Mouse (Mus musculus): ENCODE results near the gene Zfp866. TPM values are rescaled to one million over a fixed set of nuclear protein-coding genes. Genes with fewer than 3 reads are reported as not detected.

Zfp866 gene
- total and polyA plus RNA-seq, 2 experiments = 4.6 to 13.1 TPM

DNA sequence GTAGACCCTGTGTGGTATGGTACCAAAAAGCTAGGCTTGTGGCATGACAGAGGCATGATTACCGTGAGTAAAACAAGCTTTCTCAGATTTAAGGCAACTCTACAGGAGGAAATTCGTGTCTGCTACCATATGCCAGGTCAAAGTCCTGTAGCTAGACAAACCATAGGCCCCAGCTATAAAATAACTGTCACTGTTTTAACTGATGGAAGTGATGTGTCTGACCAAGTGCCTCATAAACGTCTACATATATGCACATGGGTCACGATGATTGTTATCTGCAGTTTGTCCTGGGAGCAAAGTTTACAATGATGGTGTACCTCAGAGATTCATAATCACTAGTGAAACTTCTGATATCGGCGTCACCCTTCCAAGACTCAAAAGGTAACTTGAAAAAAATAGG, 50.2 kb downstream of the Zfp866 start:
- 82% methylated on average over 6 of the region's 6 CpGs for WGBS
- no peaks in the 10 kb centered on the region for H3K27me3 ChIP-seq (ENCODE audit: control insufficient read depth, insufficient read depth, low read length)
- TF ChIP-seq POLR2A (IDR thresholded peaks at IDR 0.05; ENCODE audit: extremely low read depth, insufficient read depth, low read length) (no peak), CTCF (IDR thresholded peaks at IDR 0.05; ENCODE audit: low read depth, low read length) (no peak)
- H3K27ac ChIP-seq (replicated peaks; ENCODE audit: insufficient read depth, low read depth, low read length) = no peak overlapping the region
- H3K4me3 ChIP-seq (ENCODE audit: insufficient read depth, low read depth, low read length) = no peak overlapping the region
- no peaks in the 10 kb centered on the region for H3K79me2 ChIP-seq (ENCODE audit: control insufficient read depth, insufficient read depth, low read length)
- H3K36me3 ChIP-seq (ENCODE audit: control insufficient read depth, insufficient read depth, low read length) = peaks cover 17% of the 10 kb centered on the region
- H3K4me1 ChIP-seq (ENCODE audit: control insufficient read depth, insufficient read depth, low read length) = no peaks in the 10 kb centered on the region
- no peak for DNase-seq (ENCODE audit: extremely low read depth, low read depth, low spot score)
- H3K9ac ChIP-seq (ENCODE audit: low read depth, low read length) = no peak overlapping the region

DNA sequence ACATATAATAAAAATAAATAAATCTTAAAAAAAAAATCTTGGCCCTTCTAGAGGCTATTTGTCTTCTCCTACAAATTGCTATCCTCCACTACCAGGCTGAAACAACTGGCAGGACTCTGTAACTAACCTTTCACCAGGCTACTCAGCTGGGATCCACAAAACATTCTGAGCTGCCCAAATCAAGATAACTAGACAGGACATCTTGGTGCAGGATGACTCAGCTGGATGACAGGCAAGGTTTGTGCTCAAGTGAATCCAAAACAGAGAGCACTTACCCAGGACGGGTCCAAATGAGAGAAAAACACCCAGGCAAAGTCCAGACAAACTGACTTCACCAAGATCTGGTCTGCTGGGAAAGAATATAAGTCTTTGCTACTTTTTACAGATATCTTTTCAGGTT, 55.5 kb downstream of the Zfp866 start:
- no peaks in the 10 kb centered on the region for H3K36me3 ChIP-seq (ENCODE audit: control insufficient read depth, insufficient read depth, low read length)
- H3K4me3 ChIP-seq (ENCODE audit: insufficient read depth, low read depth, low read length) = no peak overlapping the region
- no peaks in the 10 kb centered on the region for H3K27me3 ChIP-seq (ENCODE audit: control insufficient read depth, insufficient read depth, low read length)
- no peak for DNase-seq (ENCODE audit: extremely low read depth, low read depth, low spot score)
- 66% methylated on average over 1 of the region's 1 CpGs for WGBS
- no peak overlapping the region for H3K27ac ChIP-seq (replicated peaks; ENCODE audit: insufficient read depth, low read depth, low read length)
- H3K4me1 ChIP-seq (ENCODE audit: control insufficient read depth, insufficient read depth, low read length) = no peaks in the 10 kb centered on the region
- H3K79me2 ChIP-seq (ENCODE audit: control insufficient read depth, insufficient read depth, low read length) = no peaks in the 10 kb centered on the region
- H3K9ac ChIP-seq (ENCODE audit: low read depth, low read length) = no peak overlapping the region
- TF ChIP-seq CTCF (IDR thresholded peaks at IDR 0.05; ENCODE audit: low read depth, low read length) (no peak), POLR2A (IDR thresholded peaks at IDR 0.05; ENCODE audit: extremely low read depth, insufficient read depth, low read length) (no peak)

DNA sequence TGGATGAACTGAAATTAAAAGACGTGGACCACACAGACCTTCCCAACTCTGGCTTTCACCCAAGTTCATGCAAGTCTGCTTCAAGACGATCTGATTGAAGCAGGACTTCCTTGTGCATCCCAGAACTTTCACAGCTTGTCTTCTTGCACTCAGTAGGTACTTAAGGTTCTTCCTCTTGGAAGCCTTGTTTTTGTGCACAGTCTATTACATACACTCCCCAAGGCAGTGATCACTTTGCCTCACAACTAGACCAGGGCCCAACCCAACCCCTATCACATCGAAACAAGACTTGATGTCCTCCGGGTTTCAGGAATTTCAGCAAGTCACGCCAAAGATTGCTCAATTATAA, 73.8 kb downstream of the Zfp866 start:
- Histone ChIP-seq H3K27me3 (ENCODE audit: control insufficient read depth, insufficient read depth, low read length) (no peaks in the 10 kb centered on the region), H3K79me2 (ENCODE audit: control insufficient read depth, insufficient read depth, low read length) (peaks cover 14% of the 10 kb centered on the region; the same call in 1 of the 2 replicates), H3K4me3 (ENCODE audit: insufficient read depth, low read depth, low read length) (peak overlapping the region; percentile 36), H3K4me1 (ENCODE audit: control insufficient read depth, insufficient read depth, low read length) (peaks cover 5% of the 10 kb centered on the region), H3K9ac (ENCODE audit: low read depth, low read length) (no peak overlapping the region), H3K27ac (replicated peaks; ENCODE audit: insufficient read depth, low read depth, low read length) (no peak overlapping the region), H3K36me3 (ENCODE audit: control insufficient read depth, insufficient read depth, low read length) (peaks cover 5% of the 10 kb centered on the region; the same call in 1 of the 2 replicates)
- no peak for TF ChIP-seq CTCF (IDR thresholded peaks at IDR 0.05; ENCODE audit: low read depth, low read length)
- no peak for TF ChIP-seq POLR2A (IDR thresholded peaks at IDR 0.05; ENCODE audit: extremely low read depth, insufficient read depth, low read length)
- no peak for DNase-seq (ENCODE audit: extremely low read depth, low read depth, low spot score)
- whole genome bisulfite sequencing = 27% methylated on average over 5 of the region's 5 CpGs

DNA sequence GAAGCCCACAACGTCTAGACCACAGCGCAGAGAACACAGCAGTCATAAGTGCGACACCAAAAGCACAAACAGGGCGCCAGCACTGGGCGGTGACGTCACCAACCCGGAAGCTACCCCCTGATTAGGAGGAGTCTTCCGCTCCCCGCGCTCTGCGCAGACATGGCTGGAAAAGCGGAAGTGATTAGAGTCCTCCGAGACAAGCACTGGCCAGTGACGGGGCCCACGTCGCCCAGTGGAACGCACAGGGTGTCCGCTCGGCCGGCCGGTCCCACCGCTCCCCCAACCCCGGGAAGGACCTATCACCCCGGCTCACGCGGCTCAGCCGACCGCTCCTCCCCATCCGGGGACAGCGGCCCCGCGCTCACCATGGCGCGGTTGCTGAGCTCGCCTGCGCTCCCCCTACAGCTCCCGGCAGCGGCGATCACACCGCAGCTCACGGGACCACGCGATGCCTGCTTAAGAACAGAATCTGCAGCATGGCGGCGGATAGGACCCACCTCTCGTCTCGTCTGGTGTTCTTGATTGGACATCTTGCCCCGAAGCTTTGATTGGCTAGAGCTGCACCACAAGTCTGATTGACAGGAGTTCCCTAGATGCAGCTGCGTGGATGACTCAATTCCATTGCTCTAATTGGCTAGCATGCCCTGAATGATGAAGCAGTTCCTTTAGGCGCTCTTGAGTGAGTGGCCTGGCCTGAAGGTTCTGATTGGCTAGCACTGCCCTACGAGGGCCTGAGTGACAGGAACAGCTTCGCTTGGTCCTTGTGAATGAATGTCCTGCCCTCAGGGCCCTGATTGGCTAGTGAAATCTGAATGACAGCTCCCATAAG, 74.4 kb downstream of the Zfp866 start:
- H3K27ac ChIP-seq (replicated peaks; ENCODE audit: insufficient read depth, low read depth, low read length) = peak overlapping the region; percentile 93
- H3K4me1 ChIP-seq (ENCODE audit: control insufficient read depth, insufficient read depth, low read length) = peaks cover 5% of the 10 kb centered on the region
- peaks cover 10% of the 10 kb centered on the region; the same call in 1 of the 2 replicates for H3K36me3 ChIP-seq (ENCODE audit: control insufficient read depth, insufficient read depth, low read length)
- no peaks in the 10 kb centered on the region for H3K27me3 ChIP-seq (ENCODE audit: control insufficient read depth, insufficient read depth, low read length)
- peak; percentile 100 for DNase-seq (ENCODE audit: extremely low read depth, low read depth, low spot score)
- H3K9ac ChIP-seq (ENCODE audit: low read depth, low read length) = peak overlapping the region; percentile 93
- peaks cover 14% of the 10 kb centered on the region; the same call in 1 of the 2 replicates for H3K79me2 ChIP-seq (ENCODE audit: control insufficient read depth, insufficient read depth, low read length)
- WGBS = under 1% methylated on average over 52 of the region's 52 CpGs
- peak; percentile 84 for TF ChIP-seq POLR2A (IDR thresholded peaks at IDR 0.05; ENCODE audit: extremely low read depth, insufficient read depth, low read length)
- no peak for TF ChIP-seq CTCF (IDR thresholded peaks at IDR 0.05; ENCODE audit: low read depth, low read length)
- H3K4me3 ChIP-seq (ENCODE audit: insufficient read depth, low read depth, low read length) = peak overlapping the region; percentile 79

DNA sequence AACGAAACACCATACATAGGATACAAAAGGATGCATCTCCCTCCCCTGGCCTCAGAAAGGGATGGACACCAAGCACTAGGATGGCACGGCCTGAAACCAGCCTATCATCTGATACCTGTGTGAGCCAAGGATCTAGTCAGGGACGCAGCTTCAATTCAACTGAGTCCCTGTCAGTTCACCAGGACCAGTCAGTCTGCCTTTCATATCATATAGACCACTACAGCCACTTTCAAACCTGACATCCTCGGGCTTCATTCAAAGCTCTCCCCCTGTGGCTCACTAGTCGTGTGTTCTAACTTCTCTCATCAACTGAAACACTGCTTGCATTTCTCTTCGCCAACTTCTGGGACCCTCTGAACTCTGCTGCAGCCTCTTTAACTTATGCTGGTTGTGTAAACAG, 75.6 kb downstream of the Zfp866 start:
- Histone ChIP-seq H3K9ac (ENCODE audit: low read depth, low read length) (0 out of 2 replicates have a peak overlapping the region, but pooled peaks have one; percentile 2), H3K27ac (replicated peaks; ENCODE audit: insufficient read depth, low read depth, low read length) (no peak overlapping the region), H3K4me1 (ENCODE audit: control insufficient read depth, insufficient read depth, low read length) (peaks cover 5% of the 10 kb centered on the region), H3K4me3 (ENCODE audit: insufficient read depth, low read depth, low read length) (no peak overlapping the region), H3K36me3 (ENCODE audit: control insufficient read depth, insufficient read depth, low read length) (peaks cover 20% of the 10 kb centered on the region), H3K79me2 (ENCODE audit: control insufficient read depth, insufficient read depth, low read length) (peaks cover 14% of the 10 kb centered on the region; the same call in 1 of the 2 replicates), H3K27me3 (ENCODE audit: control insufficient read depth, insufficient read depth, low read length) (no peaks in the 10 kb centered on the region)
- DNase-seq (ENCODE audit: extremely low read depth, low read depth, low spot score) = no peak
- TF ChIP-seq CTCF (IDR thresholded peaks at IDR 0.05; ENCODE audit: low read depth, low read length) (no peak), POLR2A (IDR thresholded peaks at IDR 0.05; ENCODE audit: extremely low read depth, insufficient read depth, low read length) (no peak)
- 68% methylated on average over 6 of the region's 6 CpGs for WGBS

DNA sequence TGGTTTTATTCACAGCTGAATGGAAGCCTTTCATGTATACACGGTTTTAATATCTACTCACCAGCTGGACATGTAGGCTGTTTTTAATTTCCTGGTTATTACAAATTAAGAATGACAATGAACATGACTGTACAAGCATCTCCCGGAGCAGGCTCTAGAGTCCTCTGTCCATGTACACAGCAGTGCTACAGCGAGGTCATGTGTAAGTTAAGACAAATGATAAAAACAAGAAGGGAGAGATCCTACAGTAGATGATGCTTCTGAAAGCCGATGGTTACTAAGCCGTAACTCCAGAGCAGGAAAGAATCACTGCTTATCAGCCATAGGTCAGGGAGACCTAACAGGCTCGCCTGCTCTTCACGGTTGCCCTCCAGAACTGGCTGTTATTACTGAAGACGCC, 77.5 kb downstream of the Zfp866 start:
- Histone ChIP-seq H3K27me3 (ENCODE audit: control insufficient read depth, insufficient read depth, low read length) (no peaks in the 10 kb centered on the region), H3K36me3 (ENCODE audit: control insufficient read depth, insufficient read depth, low read length) (peaks cover 38% of the 10 kb centered on the region), H3K4me1 (ENCODE audit: control insufficient read depth, insufficient read depth, low read length) (peaks cover 5% of the 10 kb centered on the region), H3K79me2 (ENCODE audit: control insufficient read depth, insufficient read depth, low read length) (peaks cover 14% of the 10 kb centered on the region; the same call in 1 of the 2 replicates), H3K27ac (replicated peaks; ENCODE audit: insufficient read depth, low read depth, low read length) (no peak overlapping the region), H3K9ac (ENCODE audit: low read depth, low read length) (no peak overlapping the region), H3K4me3 (ENCODE audit: insufficient read depth, low read depth, low read length) (no peak overlapping the region)
- WGBS = 87% methylated on average over 8 of the region's 8 CpGs
- no peak for DNase-seq (ENCODE audit: extremely low read depth, low read depth, low spot score)
- no peak for TF ChIP-seq CTCF (IDR thresholded peaks at IDR 0.05; ENCODE audit: low read depth, low read length)
- no peak for TF ChIP-seq POLR2A (IDR thresholded peaks at IDR 0.05; ENCODE audit: extremely low read depth, insufficient read depth, low read length)

Other genes with a start within 250 kb of the Zfp866 start
- 7.4 and 7.7 TPM in 2 replicates for gene Zfp868, start 165.6 kb downstream of the Zfp866 start, total RNA-seq (2014; rRNA removed)
- 1.7 and 2.1 TPM in 2 replicates for gene Zfp868, start 165.6 kb downstream of the Zfp866 start, polyA plus RNA-seq (2012; rRNA removed)
- 1.8 and 2.0 TPM in 2 replicates for gene Zfp964, start 136.7 kb downstream of the Zfp866 start, total RNA-seq (2014; rRNA removed)
- gene Zfp964, start 136.7 kb downstream of the Zfp866 start, polyA plus RNA-seq (2012; rRNA removed) = 0.30 and 0.31 TPM in 2 replicates
- gene Zfp869, start 80.5 kb downstream of the Zfp866 start, total RNA-seq (2014; rRNA removed) = 14.0 and 17.4 TPM in 2 replicates
- 1.2 and 1.8 TPM in 2 replicates for gene Zfp869, start 80.5 kb downstream of the Zfp866 start, polyA plus RNA-seq (2012; rRNA removed)
- 4.0 and 4.1 TPM in 2 replicates for gene Zfp963, start 41.2 kb downstream of the Zfp866 start, total RNA-seq (2014; rRNA removed)
- 1.4 and 1.7 TPM in 2 replicates for gene Zfp963, start 41.2 kb downstream of the Zfp866 start, polyA plus RNA-seq (2012; rRNA removed)
- gene Gm20422, start 16.3 kb downstream of the Zfp866 start, total RNA-seq (2014; rRNA removed) = not detected in 2 replicates
- gene Gm20422, start 16.3 kb downstream of the Zfp866 start, polyA plus RNA-seq (2012; rRNA removed) = not detected in 2 replicates
- gene Atp13a1, start within 50 bp of the Zfp866 start, total RNA-seq (2014; rRNA removed) = 19.4 and 29.1 TPM in 2 replicates
- gene Atp13a1, start within 50 bp of the Zfp866 start, polyA plus RNA-seq (2012; rRNA removed) = 42.6 and 60.1 TPM in 2 replicates
- 2.2 and 4.2 TPM in 2 replicates for gene Gmip, start 17.5 kb upstream of the Zfp866 start, total RNA-seq (2014; rRNA removed)
- 6.5 and 12.6 TPM in 2 replicates for gene Gmip, start 17.5 kb upstream of the Zfp866 start, polyA plus RNA-seq (2012; rRNA removed)
- 0.18 and 0.40 TPM in 2 replicates for gene Lpar2, start 31.3 kb upstream of the Zfp866 start, total RNA-seq (2014; rRNA removed)
- gene Lpar2, start 31.3 kb upstream of the Zfp866 start, polyA plus RNA-seq (2012; rRNA removed) = 0.21 and 0.77 TPM in 2 replicates
- gene Pbx4, start 41.3 kb upstream of the Zfp866 start, total RNA-seq (2014; rRNA removed) = 0.20 and 0.46 TPM in 2 replicates
- 0.65 and 1.7 TPM in 2 replicates for gene Pbx4, start 41.3 kb upstream of the Zfp866 start, polyA plus RNA-seq (2012; rRNA removed)
- gene Cilp2, start 96.5 kb upstream of the Zfp866 start, total RNA-seq (2014; rRNA removed) = under 0.01 TPM in 1 of 2 replicates, not detected in the other
- 0.01 and 0.05 TPM in 2 replicates for gene Cilp2, start 96.5 kb upstream of the Zfp866 start, polyA plus RNA-seq (2012; rRNA removed)
- not detected in 2 replicates for gene Tssk6, start 111.0 kb upstream of the Zfp866 start, total RNA-seq (2014; rRNA removed)
- 0.09 TPM in 1 of 2 replicates, not detected in the other for gene Tssk6, start 111.0 kb upstream of the Zfp866 start, polyA plus RNA-seq (2012; rRNA removed)
- gene Ndufa13, start 111.4 kb upstream of the Zfp866 start, total RNA-seq (2014; rRNA removed) = 132 and 141 TPM in 2 replicates
- gene Ndufa13, start 111.4 kb upstream of the Zfp866 start, polyA plus RNA-seq (2012; rRNA removed) = 206 and 221 TPM in 2 replicates
- 0.20 and 0.83 TPM in 2 replicates for gene Yjefn3, start 111.5 kb upstream of the Zfp866 start, total RNA-seq (2014; rRNA removed)
- gene Yjefn3, start 111.5 kb upstream of the Zfp866 start, polyA plus RNA-seq (2012; rRNA removed) = 1.4 and 2.0 TPM in 2 replicates
- gene Gatad2a, start 205.2 kb upstream of the Zfp866 start, total RNA-seq (2014; rRNA removed) = 11.2 and 16.8 TPM in 2 replicates
- 35.0 and 35.5 TPM in 2 replicates for gene Gatad2a, start 205.2 kb upstream of the Zfp866 start, polyA plus RNA-seq (2012; rRNA removed)